Mouse (Mus musculus) gastrocnemius, adult 2 months (tissue): ENCODE data around the gene Tph2. TPM values are rescaled to one million over a fixed set of nuclear protein-coding genes. Genes with fewer than 3 reads are reported as not detected.

Experiments used
- DNase-seq: peaks from one replicate; pipeline ENCODE4 v3.0.0; 2022
- H3K27ac ChIP-seq: fragments of 200-600 bp; 2 replicates; pipeline ENCODE4 v1.8.1; 2022; ENCODE audit warnings: mild to moderate bottlenecking
- H3K4me3 ChIP-seq: fragments of 200-600 bp; 2 replicates; pipeline ENCODE4 v1.8.1; 2022; ENCODE audit warnings: mild to moderate bottlenecking, moderate library complexity
- CTCF ChIP-seq: fragments of 200-600 bp; IDR thresholded peaks from 2 replicates; pipeline ENCODE4 v1.8.1; 2022; ENCODE audit warnings: antibody characterized with exemption, mild to moderate bottlenecking, moderate library complexity
- intact Hi-C: fragments of 180-260 bp; cut with DNase I; formaldehyde crosslinking; loops from one replicate; pipeline ENCODE4 v1.15.1; 2025
- total RNA-seq, 2 experiments: library from RNA; stranded (reverse); gene quantifications; 2 replicates each; pipeline ENCODE4 v1.2.3; 2021

Gene Tph2
- total RNA-seq, 2 experiments from 2014 or later: not detected

- no peak overlapping the region for H3K27ac ChIP-seq
- no peak for DNase-seq
- no peak overlapping the region for H3K4me3 ChIP-seq
- intact Hi-C loops: no loop called here
- TF ChIP-seq CTCF: no peak
These were observed 134.6 kb downstream of the Tph2 start for GRCm38 (mm10) chr10:115050178-115050577.

GRCm38 (mm10) chr10:115048565-115048964 is 136.3 kb downstream of the Tph2 start:
- TF ChIP-seq CTCF: no peak
- intact Hi-C loops: no loop called here
- Histone ChIP-seq H3K4me3 (no peak overlapping the region), H3K27ac (no peak overlapping the region)
- no peak for DNase-seq

GRCm38 (mm10) chr10:115035748-115036147 is 149.1 kb downstream of the Tph2 start:
- no peak for DNase-seq
- TF ChIP-seq CTCF: no peak
- Histone ChIP-seq H3K4me3 (no peak overlapping the region), H3K27ac (no peak overlapping the region)
- intact Hi-C loops: no loop called here

Other genes starting within 250 kb of the Tph2 start
- gene Tbc1d15, start 66.4 kb upstream of the Tph2 start, total RNA-seq: 10 to 100 TPM; 44.5 to 45.6 TPM
- 10 to 100 TPM; 47.1 to 66.2 TPM for gene Rab21, start 130.6 kb upstream of the Tph2 start, total RNA-seq
- 10 to 100 TPM; 11.6 to 17.4 TPM for gene Tmem19, start 177.5 kb upstream of the Tph2 start, total RNA-seq
- gene Thap2, start 199.4 kb upstream of the Tph2 start, total RNA-seq: 10 to 100 TPM in 1 of 2 experiments, 1 to 10 TPM in 1; 5.3 to 11.1 TPM
- 10 to 100 TPM; 13.0 to 14.5 TPM for gene Zfc3h1, start 199.9 kb upstream of the Tph2 start, total RNA-seq